Mouse (Mus musculus) lung, postnatal 0 days (tissue): ENCODE measurements around the gene Gm11444.

Experiments used
- CTCF ChIP-seq: IDR thresholded peaks from 2 replicates; pipeline ENCODE4 v1.5.1; 2016; ENCODE audit warnings: antibody characterized with exemption, mild to moderate bottlenecking
- EP300 ChIP-seq: IDR thresholded peaks from 2 replicates; pipeline ENCODE4 v1.6.1; 2016; ENCODE audit warnings: antibody characterized with exemption, mild to moderate bottlenecking, control low read depth

GRCm38 (mm10) chr11:85857997-85858698 lies 8.0 kb upstream of the Gm11444 start:
- TF ChIP-seq CTCF (no peak), EP300 (no peak)
